Mouse (Mus musculus) B cell, adult 62 days (primary cell): ENCODE results near the gene Slc35b3. TPM values are rescaled to one million over a fixed set of nuclear protein-coding genes. Genes with fewer than 3 reads are reported as not detected.

Experiments used
- total RNA-seq: library from RNA; stranded (reverse); gene quantifications from 4 replicates; pipeline ENCODE4 v1.2.4, GENCODE M21; 2023

Slc35b3 gene
- total RNA-seq = 36.3 to 40.8 TPM (median 39.8 TPM) in 4 replicates

DNA sequence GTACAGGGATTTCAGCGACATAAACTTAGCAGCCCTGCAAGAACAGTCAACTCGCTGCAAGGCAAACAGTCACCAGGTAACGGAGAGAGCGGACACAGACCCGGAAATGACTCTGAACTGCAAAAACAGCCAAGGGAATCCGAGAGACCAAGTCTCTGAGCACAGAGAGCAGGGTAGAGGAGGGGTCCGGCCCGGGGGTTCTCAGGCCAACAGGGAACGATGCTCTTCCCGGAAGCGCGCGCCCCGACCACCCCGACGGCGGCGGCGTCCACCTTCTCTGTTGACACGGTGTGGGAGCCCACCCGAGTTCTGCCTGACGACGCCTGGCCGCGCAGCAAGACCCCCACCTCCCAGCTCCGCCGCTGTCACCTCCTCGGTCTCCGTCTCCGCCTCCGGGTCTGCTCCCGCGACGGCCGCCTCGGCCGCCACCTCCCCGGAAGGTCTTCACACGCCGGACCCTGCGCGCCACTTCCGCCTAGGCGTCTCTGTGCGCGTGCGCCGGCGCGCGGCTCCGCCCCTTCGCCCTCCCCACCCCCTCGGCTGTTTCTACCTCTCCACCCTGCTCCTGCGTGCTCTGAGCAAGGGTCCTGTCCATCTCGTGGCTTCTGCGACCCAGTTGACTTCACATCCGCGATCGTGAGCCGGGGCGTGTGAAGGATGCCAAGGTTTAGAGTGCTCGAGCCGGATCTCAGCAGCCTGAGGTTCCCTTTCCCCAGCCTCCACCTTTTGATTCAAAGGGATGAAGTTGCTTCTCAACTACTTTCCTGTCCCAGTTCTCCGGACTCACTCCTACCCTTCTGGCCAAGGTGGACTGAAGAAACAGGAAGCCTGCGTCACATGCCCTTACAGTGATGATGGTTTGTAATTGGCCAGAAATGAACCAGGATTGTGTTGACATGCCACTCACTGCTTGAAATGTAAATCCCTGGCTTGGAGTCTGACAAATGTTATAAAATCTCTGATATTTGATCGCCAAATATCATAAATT is at the start of gene Slc35b3:
Slc35b3 (minus strand) TSS at position 813 of the 988 bp plus-strand sequence.

